Mouse (Mus musculus): ENCODE results near the gene Tmem140. TPM values are rescaled to one million over a fixed set of nuclear protein-coding genes. Genes with fewer than 3 reads are reported as not detected.

The Tmem140 gene
- polyA plus RNA-seq (2014; fragmentation: Illumina TruSeq; extraction: RNeasy Lipid Tissue Mini Kit (QIAGEN cat#74804); ENCODE audit: low read depth, low replicate concordance) = 27.3 TPM

DNA sequence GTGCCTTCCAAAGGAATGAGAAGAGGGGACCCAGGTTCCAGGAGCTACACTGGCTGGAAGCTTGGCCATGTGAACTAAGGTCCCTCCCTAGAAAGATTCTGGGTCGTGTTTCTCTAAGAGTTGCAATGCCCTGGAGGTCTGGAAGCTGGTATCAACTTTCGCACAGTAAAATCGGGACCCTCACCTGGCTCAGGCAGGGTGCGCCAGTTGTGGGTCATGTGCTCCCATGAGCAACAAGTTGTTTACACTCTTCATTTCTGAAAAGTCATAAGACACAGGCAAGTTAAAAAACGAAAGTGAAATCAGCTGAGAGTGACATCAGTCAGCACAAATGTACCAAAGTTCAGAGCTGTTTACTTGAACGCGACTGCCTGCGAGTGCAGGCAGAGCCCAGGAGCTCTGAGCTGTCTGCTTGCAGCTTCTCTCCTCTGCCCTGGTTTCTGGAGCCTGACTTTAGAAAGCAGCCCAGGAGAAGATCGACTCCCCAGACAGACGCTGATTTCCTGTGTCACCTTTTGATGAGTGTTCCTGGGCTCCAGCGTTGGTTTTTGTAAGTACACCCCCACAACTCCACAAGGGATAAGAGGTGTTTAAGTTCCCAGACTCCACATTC is at the start of gene Tmem140:
TSS of gene Tmem140 (plus strand) at position 356 of the 613 bp plus-strand sequence.

DNA sequence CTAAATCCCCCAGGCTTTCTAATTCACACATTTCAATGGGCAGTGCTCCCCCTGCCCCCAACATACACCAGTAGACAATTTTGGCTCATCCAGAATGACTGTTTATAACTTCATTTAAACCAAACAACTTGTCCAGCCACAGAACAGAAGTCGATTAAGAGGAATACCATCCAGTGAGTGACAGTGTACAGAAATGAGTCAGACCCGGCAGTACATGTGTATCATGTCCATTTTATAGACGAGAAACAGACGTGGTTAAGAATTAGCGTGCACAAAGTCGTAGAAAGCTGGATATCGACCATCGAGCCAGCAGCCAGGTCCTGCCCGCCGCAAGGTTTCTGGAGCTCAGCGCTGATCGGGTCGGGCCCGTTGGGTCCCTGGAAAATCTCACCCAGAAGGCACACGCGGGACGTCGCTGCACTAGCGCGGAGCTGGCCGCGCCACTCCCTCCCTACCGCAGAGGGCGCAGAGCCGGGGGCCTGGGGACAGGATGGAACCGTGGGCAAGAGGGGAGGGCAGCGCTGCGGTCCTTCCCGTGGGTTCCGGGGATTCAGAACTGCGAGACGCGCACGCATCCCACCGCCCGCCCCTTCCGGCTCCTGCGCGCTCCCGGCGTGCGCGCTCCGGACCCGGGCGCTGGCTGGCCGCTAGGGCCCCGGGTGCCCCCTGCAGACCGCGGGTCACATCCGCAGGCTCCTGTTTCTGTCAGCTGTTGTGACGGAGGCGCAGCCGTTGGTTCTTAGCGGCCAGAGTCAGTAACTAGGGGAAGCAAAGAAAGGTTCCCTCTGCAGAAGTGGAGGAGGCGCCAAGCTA is 14.8 kb downstream of the Tmem140 start, which contains the start of gene Cyren:
TSS of gene Cyren (minus strand) at position 552 of the 813 bp plus-strand sequence.

DNA sequence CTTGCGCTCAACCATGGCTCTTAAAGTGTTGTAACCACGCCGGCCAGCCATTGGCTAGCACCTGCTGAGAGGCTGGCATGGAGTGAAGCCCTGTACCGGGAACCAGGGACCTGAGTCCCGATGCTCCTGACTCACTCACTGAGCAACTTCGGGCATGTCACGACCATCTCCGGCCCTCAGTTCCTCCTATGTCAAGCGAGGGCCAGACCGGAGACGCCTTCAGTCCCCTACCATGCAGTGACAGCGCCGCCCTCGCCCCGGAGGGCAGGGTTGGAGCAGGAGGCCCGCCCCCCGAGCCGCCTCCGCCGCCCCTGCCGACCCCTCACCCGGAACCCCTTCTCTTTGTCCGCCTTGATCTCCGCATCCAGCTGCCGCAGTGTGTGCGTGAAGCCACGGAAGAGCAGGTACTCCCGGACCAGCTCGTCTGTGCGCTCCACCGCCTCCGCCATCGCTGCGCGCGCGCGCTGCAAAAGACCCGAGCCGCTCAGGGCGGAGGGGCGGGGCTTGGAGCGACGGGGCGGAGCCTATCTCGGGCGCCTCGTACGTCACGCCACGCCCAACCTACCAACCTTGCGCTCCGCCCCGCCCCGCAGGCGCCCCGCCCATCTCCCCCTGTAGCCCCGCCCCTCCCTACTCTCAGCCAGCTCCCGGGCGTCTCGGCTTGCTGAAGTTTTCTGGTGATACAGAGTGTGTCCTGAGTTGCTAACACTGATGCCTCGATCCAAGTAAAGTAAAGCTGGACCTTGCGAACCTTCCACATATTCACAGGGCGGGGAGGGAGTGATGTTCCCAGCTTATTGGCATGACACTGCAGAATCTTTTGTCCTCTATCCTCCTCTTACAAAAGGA is 47.6 kb downstream of the Tmem140 start, which contains the start of gene Wdr91:
TSS of gene Wdr91 (minus strand) at position 506 of the 849 bp plus-strand sequence.

DNA sequence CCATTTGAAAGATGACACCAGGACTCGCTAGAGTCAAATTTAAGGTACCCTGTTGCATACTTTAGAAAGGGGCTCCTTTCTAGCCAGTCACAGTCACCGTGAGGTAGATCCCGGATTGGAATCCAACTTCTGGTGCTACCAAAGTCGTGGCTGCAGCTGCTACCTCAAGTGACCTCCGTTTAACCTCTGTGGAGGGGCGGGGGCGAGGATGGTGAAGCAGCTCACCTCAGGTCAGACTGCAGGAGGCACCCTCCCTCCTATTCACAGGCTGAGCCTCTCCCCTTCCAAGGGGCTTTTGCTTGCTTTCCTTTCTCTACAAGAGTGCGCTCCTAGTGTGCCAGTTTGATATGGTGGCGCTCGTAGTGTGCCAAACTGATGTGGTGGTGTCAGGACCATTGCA is 57.0 kb downstream of the Tmem140 start, which contains the start of gene Stra8:
TSS of gene Stra8 (plus strand) at position 208 of the 400 bp plus-strand sequence.

Other genes starting within 250 kb of the Tmem140 start
- gene Agbl3, start 82.7 kb upstream of the Tmem140 start, polyA plus RNA-seq (2014; fragmentation: Illumina TruSeq; extraction: RNeasy Lipid Tissue Mini Kit (QIAGEN cat#74804); ENCODE audit: low read depth, low replicate concordance) = 18.0 TPM
- gene Cyren, start 14.9 kb downstream of the Tmem140 start, polyA plus RNA-seq (2014; fragmentation: Illumina TruSeq; extraction: RNeasy Lipid Tissue Mini Kit (QIAGEN cat#74804); ENCODE audit: low read depth, low replicate concordance) = 7.3 TPM
- gene Wdr91, start 47.7 kb downstream of the Tmem140 start, polyA plus RNA-seq (2014; fragmentation: Illumina TruSeq; extraction: RNeasy Lipid Tissue Mini Kit (QIAGEN cat#74804); ENCODE audit: low read depth, low replicate concordance) = 11.7 TPM
- gene Stra8, start 57.0 kb downstream of the Tmem140 start, polyA plus RNA-seq (2014; fragmentation: Illumina TruSeq; extraction: RNeasy Lipid Tissue Mini Kit (QIAGEN cat#74804); ENCODE audit: low read depth, low replicate concordance) = not detected
- gene Slc23a4, start 125.3 kb downstream of the Tmem140 start, polyA plus RNA-seq (2014; fragmentation: Illumina TruSeq; extraction: RNeasy Lipid Tissue Mini Kit (QIAGEN cat#74804); ENCODE audit: low read depth, low replicate concordance) = 6.6 TPM

All from adipose tissue, adult 10 weeks (tissue).